Mouse (Mus musculus) CD4-positive helper T cell, adult 2 months (primary cell): ENCODE results near the gene Myh9.
A peak's percentile ranks its signal among the peaks of the same experiment; 100 is the strongest.
"Not testable (repeated sequence)": the region's sequence is repeated elsewhere in the genome, so short reads cannot be mapped to it uniquely, and the experiment has no call there.

Source experiments
- DNase-seq: peaks from one replicate; pipeline ENCODE4 v3.0.0-alpha.2; 2012; ENCODE audit warnings: low read depth, missing footprints, low spot score

Myh9 gene

GRCm38 (mm10) chr15:77757586-77758226, 84.3 kb downstream of the Myh9 start:
- DNase-seq, result peak; percentile 43

- peak; percentile 76 for DNase-seq
These were observed 85.1 kb downstream of the Myh9 start, which contains the start of gene Apol8 for GRCm38 (mm10) chr15:77756848-77757247. Apol8 (minus strand) TSS chr15:77757003.

GRCm38 (mm10) chr15:77756081-77756480, 85.9 kb downstream of the Myh9 start:
- DNase-seq, result no peak

- DNase-seq, result no peak
These were observed 86.8 kb downstream of the Myh9 start for GRCm38 (mm10) chr15:77755132-77755531.

GRCm38 (mm10) chr15:77752443-77752842, 89.5 kb downstream of the Myh9 start:
- DNase-seq, result no peak

GRCm38 (mm10) chr15:77750461-77750860, 91.5 kb downstream of the Myh9 start:
- peak; percentile 75 for DNase-seq

- no peak for DNase-seq
These were observed 92.3 kb downstream of the Myh9 start for GRCm38 (mm10) chr15:77749717-77750116.

- DNase-seq, result no peak
These were observed 93.6 kb downstream of the Myh9 start for GRCm38 (mm10) chr15:77748414-77748813.

GRCm38 (mm10) chr15:77746326-77746725, 95.6 kb downstream of the Myh9 start:
- no peak for DNase-seq

- no peak for DNase-seq
These were observed 96.9 kb downstream of the Myh9 start for GRCm38 (mm10) chr15:77745081-77745480.

GRCm38 (mm10) chr15:77744632-77745031, 97.3 kb downstream of the Myh9 start:
- DNase-seq, result no peak

- DNase-seq, result not testable (repeated sequence)
These were observed 100.4 kb downstream of the Myh9 start for GRCm38 (mm10) chr15:77741556-77741955.

- no peak for DNase-seq
These were observed 101.3 kb downstream of the Myh9 start for GRCm38 (mm10) chr15:77740511-77741297.

- DNase-seq, result not testable (repeated sequence)
These were observed 108.1 kb downstream of the Myh9 start for GRCm38 (mm10) chr15:77733903-77734302.

- DNase-seq, result peak; percentile 93
These were observed 108.6 kb downstream of the Myh9 start for GRCm38 (mm10) chr15:77733380-77733779.

- DNase-seq, result peak; percentile 34
These were observed 109.1 kb downstream of the Myh9 start for GRCm38 (mm10) chr15:77732851-77733250.

- no peak for DNase-seq
These were observed 110.4 kb downstream of the Myh9 start for GRCm38 (mm10) chr15:77731605-77732004.

GRCm38 (mm10) chr15:77728739-77729138, 113.2 kb downstream of the Myh9 start, which contains the start of gene Apol9b:
Apol9b (plus strand) TSS chr15:77729039.
- DNase-seq, result not testable (repeated sequence)

GRCm38 (mm10) chr15:77727745-77728144, 114.2 kb downstream of the Myh9 start:
- DNase-seq, result not testable (repeated sequence)

- peak; percentile 50 for DNase-seq
These were observed 114.8 kb downstream of the Myh9 start for GRCm38 (mm10) chr15:77727139-77727538.

GRCm38 (mm10) chr15:77725393-77726020, 116.5 kb downstream of the Myh9 start:
- not testable (repeated sequence) for DNase-seq

GRCm38 (mm10) chr15:77724208-77724911, 117.6 kb downstream of the Myh9 start:
- DNase-seq, result not testable (repeated sequence)
